Mouse (Mus musculus) megakaryocyte, embryonic 14.5 days (primary cell): ENCODE results near the gene Nfic.

Experiments used
- FLI1 ChIP-seq: IDR thresholded peaks from 2 replicates; pipeline ENCODE4 v1.6.1; 2012; ENCODE audit warnings: low read length, inconsistent platforms, mixed read lengths
- GATA1 ChIP-seq: IDR thresholded peaks from 3 replicates; pipeline ENCODE4 v1.6.1; 2012; ENCODE audit warnings: mixed read lengths, low read length, inconsistent platforms, borderline replicate concordance

DNA sequence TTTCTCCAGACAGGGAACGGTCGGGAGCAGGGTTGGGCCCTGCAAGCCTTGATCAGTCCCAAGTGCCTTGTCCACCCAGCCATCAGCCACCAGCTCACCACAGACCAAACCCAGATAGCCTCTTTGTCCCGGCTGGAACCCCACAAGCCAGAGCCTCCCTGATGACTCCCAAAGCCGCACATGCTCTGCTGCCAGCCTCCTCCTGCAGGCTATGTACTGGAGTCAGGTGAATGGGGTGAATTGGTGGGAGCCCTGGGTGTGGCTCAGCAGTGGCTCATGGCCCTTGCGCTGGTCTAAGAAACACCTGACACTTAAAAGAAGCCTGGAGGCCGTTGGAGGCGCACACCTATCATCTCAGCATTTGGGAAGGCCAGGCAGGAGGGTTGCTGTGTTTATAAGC, 7.5 kb upstream of the Nfic start:
- no peak for TF ChIP-seq GATA1
- TF ChIP-seq FLI1 = no peak
